Mouse (Mus musculus) layer of hippocampus, postnatal 14 days (tissue): ENCODE measurements at regions not wholly inside any gene's neighbourhood (a gene's known extent, or its start where the extent isn't known, plus 50 kb on each side); places are given as distances from the start of the nearest gene placed in this dataset.

ENCODE experiments used
- DNase-seq, 2 experiments: peaks; one replicate each; pipeline ENCODE4 v3.0.0; 2021 to 2022; ENCODE audit warnings: low spot score in 2 of 2, mixed read lengths in 1 of 2

GRCm38 (mm10) chr3:70783142-70783541 lies 775.7 kb downstream of the Otol1 start:
- DNase-seq = no peak

- peak; percentile 45 to 93 for DNase-seq
These were observed 794.8 kb downstream of the Otol1 start for GRCm38 (mm10) chr3:70802230-70802629.

- DNase-seq = no peak
These were observed 796.0 kb downstream of the Otol1 start for GRCm38 (mm10) chr3:70803411-70803810.

GRCm38 (mm10) chr3:70803885-70804284 lies 796.5 kb downstream of the Otol1 start:
- no peak for DNase-seq

GRCm38 (mm10) chr3:70807170-70807569 lies 799.8 kb downstream of the Otol1 start:
- DNase-seq = no peak
